Mouse (Mus musculus): Measurements from ENCODE around the gene Mss51. TPM values are rescaled to one million over a fixed set of nuclear protein-coding genes. Genes with fewer than 3 reads are reported as not detected.

Gene Mss51
- polyA plus RNA-seq (2012; rRNA removed): 0.09 and 0.22 TPM in 2 replicates

GRCm38 (mm10) chr14:20496603-20497002 lies at the start of gene Mss51:
TSS of gene Mss51 (minus strand) at chr14:20496901.
- WGBS: 79% methylated on average over 2 of the region's 2 CpGs
- Histone ChIP-seq H3K4me1 (ENCODE audit: control insufficient read depth, insufficient read depth, insufficient read length, low read length) (no peaks in the 10 kb centered on the region), H3K27me3 (ENCODE audit: control insufficient read depth, insufficient read depth, low read length) (no peaks in the 10 kb centered on the region), H3K36me3 (ENCODE audit: control insufficient read depth, insufficient read depth, low read length) (peaks cover 29% of the 10 kb centered on the region), H3K27ac (ENCODE audit: insufficient read depth, low read depth, low read length) (no peak within 1 kb of the TSS), H3K4me3 (ENCODE audit: low read depth, low read length) (no peak within 1 kb of the TSS)
- TF ChIP-seq CTCF (IDR thresholded peaks at IDR 0.05; ENCODE audit: extremely low read depth, insufficient read length, insufficient replicate concordance, low read depth, low read length) (no peak), POLR2A (IDR thresholded peaks at IDR 0.05; ENCODE audit: low read depth, low read length) (no peak)

- Histone ChIP-seq H3K27ac (ENCODE audit: insufficient read depth, low read depth, low read length) (peak within 1 kb of the TSS; percentile 98), H3K4me1 (ENCODE audit: control insufficient read depth, insufficient read depth, insufficient read length, low read length) (peaks cover 6% of the 10 kb centered on the region; the same call in 1 of the 2 replicates), H3K27me3 (ENCODE audit: control insufficient read depth, insufficient read depth, low read length) (no peaks in the 10 kb centered on the region), H3K36me3 (ENCODE audit: control insufficient read depth, insufficient read depth, low read length) (0 out of 2 replicates have a peak, but pooled peaks cover 2% of the 10 kb centered on the region), H3K4me3 (ENCODE audit: low read depth, low read length) (peak within 1 kb of the TSS; percentile 99)
- under 1% methylated on average over 25 of the region's 29 CpGs for WGBS
- no peak for TF ChIP-seq CTCF (IDR thresholded peaks at IDR 0.05; ENCODE audit: extremely low read depth, insufficient read length, insufficient replicate concordance, low read depth, low read length)
- TF ChIP-seq POLR2A (IDR thresholded peaks at IDR 0.05; ENCODE audit: low read depth, low read length): peak; percentile 13; the same call in 1 of the 2 replicates
These were observed 49.7 kb upstream of the Mss51 start, which contains the start of gene Ppp3cb for GRCm38 (mm10) chr14:20546415-20546814. TSS of gene Ppp3cb (minus strand) at chr14:20546573.

DNA sequence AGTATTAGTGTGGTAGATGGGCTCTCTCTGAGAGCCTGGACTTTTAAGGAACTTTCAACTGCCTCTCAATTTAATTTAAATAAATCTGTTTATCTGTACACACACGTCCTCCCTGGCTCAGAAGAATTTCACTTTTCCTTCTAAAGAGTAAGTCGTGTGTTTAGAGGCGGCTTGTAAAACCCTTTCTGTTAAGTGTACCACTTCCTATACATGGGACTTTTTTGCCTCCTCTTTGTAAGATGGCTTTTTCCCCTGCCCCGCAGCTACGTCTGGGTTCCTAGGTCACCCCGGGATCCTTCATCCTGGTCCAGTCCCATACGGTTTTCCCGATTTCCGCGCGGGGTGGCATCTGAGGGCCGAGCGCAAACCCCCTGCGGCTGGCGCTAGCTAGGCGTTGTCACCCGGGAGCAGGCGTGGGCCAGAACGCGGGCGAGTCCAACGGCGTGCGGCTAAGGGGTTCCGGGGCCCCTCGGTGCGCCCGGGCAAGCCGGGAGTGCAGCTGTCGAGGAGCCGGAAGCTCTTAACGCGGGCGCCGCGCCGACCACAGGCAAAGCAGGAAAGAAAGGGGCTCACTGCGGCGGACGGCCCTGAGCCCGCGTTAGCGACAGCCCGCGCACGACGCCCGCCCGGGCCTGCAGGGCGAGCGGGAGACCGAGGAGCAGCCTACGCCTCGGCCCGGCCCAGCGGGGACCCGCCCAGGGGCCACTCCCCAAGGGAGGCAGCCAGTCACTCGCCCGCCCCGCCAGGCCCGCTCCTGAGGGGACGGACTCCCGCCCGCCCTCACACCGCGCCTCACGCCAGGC lies 49.0 kb upstream of the Mss51 start:
- under 1% methylated on average over 59 of the region's 67 CpGs for WGBS

GRCm38 (mm10) chr14:20544467-20545411 lies 48.0 kb upstream of the Mss51 start:
- no peak for TF ChIP-seq CTCF (IDR thresholded peaks at IDR 0.05; ENCODE audit: extremely low read depth, insufficient read length, insufficient replicate concordance, low read depth, low read length)
- no peak for TF ChIP-seq POLR2A (IDR thresholded peaks at IDR 0.05; ENCODE audit: low read depth, low read length)
- WGBS: 49% methylated on average over 7 of the region's 7 CpGs
- no peaks in the 10 kb centered on the region for H3K36me3 ChIP-seq (ENCODE audit: control insufficient read depth, insufficient read depth, low read length)
- no peaks in the 10 kb centered on the region for H3K27me3 ChIP-seq (ENCODE audit: control insufficient read depth, insufficient read depth, low read length)
- no peak overlapping the region for H3K4me3 ChIP-seq (ENCODE audit: low read depth, low read length)
- peaks cover 6% of the 10 kb centered on the region; the same call in 1 of the 2 replicates for H3K4me1 ChIP-seq (ENCODE audit: control insufficient read depth, insufficient read depth, insufficient read length, low read length)
- H3K27ac ChIP-seq (ENCODE audit: insufficient read depth, low read depth, low read length): no peak overlapping the region

More for the DNA sequence above, 49.0 kb upstream of the Mss51 start:
- Histone ChIP-seq H3K4me3 (ENCODE audit: low read depth, low read length) (peak overlapping the region; percentile 99), H3K27ac (ENCODE audit: insufficient read depth, low read depth, low read length) (peak overlapping the region; percentile 98), H3K36me3 (ENCODE audit: control insufficient read depth, insufficient read depth, low read length) (no peaks in the 10 kb centered on the region), H3K27me3 (ENCODE audit: control insufficient read depth, insufficient read depth, low read length) (no peaks in the 10 kb centered on the region), H3K4me1 (ENCODE audit: control insufficient read depth, insufficient read depth, insufficient read length, low read length) (peaks cover 6% of the 10 kb centered on the region; the same call in 1 of the 2 replicates)
- TF ChIP-seq CTCF (IDR thresholded peaks at IDR 0.05; ENCODE audit: extremely low read depth, insufficient read length, insufficient replicate concordance, low read depth, low read length) (no peak), POLR2A (IDR thresholded peaks at IDR 0.05; ENCODE audit: low read depth, low read length) (peak; percentile 89)

- no peak overlapping the region for H3K27ac ChIP-seq (ENCODE audit: insufficient read depth, low read depth, low read length)
- H3K4me1 ChIP-seq (ENCODE audit: control insufficient read depth, insufficient read depth, insufficient read length, low read length): no peaks in the 10 kb centered on the region
- no peak overlapping the region for H3K4me3 ChIP-seq (ENCODE audit: low read depth, low read length)
- TF ChIP-seq POLR2A (IDR thresholded peaks at IDR 0.05; ENCODE audit: low read depth, low read length) (no peak), CTCF (IDR thresholded peaks at IDR 0.05; ENCODE audit: extremely low read depth, insufficient read length, insufficient replicate concordance, low read depth, low read length) (no peak)
- H3K36me3 ChIP-seq (ENCODE audit: control insufficient read depth, insufficient read depth, low read length): peaks cover 11% of the 10 kb centered on the region
- H3K27me3 ChIP-seq (ENCODE audit: control insufficient read depth, insufficient read depth, low read length): no peaks in the 10 kb centered on the region
- 85% methylated on average over 4 of the region's 4 CpGs for WGBS
These were observed 32.9 kb upstream of the Mss51 start for GRCm38 (mm10) chr14:20529643-20530042.

DNA sequence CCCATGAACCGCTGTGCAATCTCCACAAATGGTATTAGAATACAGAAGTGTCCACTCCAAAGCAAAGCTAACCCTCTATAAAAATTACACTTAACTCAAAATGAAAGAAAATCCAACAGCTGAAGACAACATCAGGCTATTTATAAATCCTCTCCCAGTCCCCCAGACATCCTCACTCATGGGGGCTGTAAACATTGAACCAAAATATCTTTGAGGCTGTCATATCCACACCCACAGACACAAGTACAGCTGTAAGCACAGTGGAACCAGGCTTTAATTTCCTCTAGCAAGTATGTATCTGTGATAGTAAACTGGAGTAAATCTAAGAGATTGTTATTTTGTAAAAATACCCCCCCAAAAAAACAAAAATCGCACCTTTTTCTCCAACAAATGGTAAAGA lies 23.5 kb upstream of the Mss51 start:
- TF ChIP-seq CTCF (IDR thresholded peaks at IDR 0.05; ENCODE audit: extremely low read depth, insufficient read length, insufficient replicate concordance, low read depth, low read length) (no peak), POLR2A (IDR thresholded peaks at IDR 0.05; ENCODE audit: low read depth, low read length) (no peak)
- Histone ChIP-seq H3K27ac (ENCODE audit: insufficient read depth, low read depth, low read length) (no peak overlapping the region), H3K4me3 (ENCODE audit: low read depth, low read length) (no peak overlapping the region), H3K27me3 (ENCODE audit: control insufficient read depth, insufficient read depth, low read length) (no peaks in the 10 kb centered on the region), H3K4me1 (ENCODE audit: control insufficient read depth, insufficient read depth, insufficient read length, low read length) (no peaks in the 10 kb centered on the region), H3K36me3 (ENCODE audit: control insufficient read depth, insufficient read depth, low read length) (peaks cover 22% of the 10 kb centered on the region)
- 89% methylated on average over 2 of the region's 2 CpGs for WGBS

Measured in small intestine, adult 2 months (tissue).